Mouse (Mus musculus) embryonic facial prominence, embryonic 10.5 days (tissue): ENCODE data around the gene Dtx1. TPM values are rescaled to one million over a fixed set of nuclear protein-coding genes. Genes with fewer than 3 reads are reported as not detected.
A peak's percentile ranks its signal among the peaks of the same experiment; 100 is the strongest.

Experiments used
- DNase-seq: peaks from one replicate; pipeline ENCODE4 v3.0.0-alpha.2; 2017; ENCODE audit warnings: low spot score
- H3K27ac ChIP-seq: fragments of 300-500 bp; sonication (generic); replicated peaks from 2 replicates; pipeline ENCODE4 v1.5.1; 2016; ENCODE audit warnings: mild to moderate bottlenecking
- H3K27me3 ChIP-seq: fragments of 300-500 bp; sonication (generic); replicated peaks from 2 replicates; pipeline ENCODE4 v1.6.1; 2016; ENCODE audit warnings: low read depth, mild to moderate bottlenecking; ENCODE audit not compliant: poor library complexity, severe bottlenecking
- H3K36me3 ChIP-seq: fragments of 300-500 bp; sonication (generic); replicated peaks from 2 replicates; pipeline ENCODE4 v1.6.1; 2016; ENCODE audit warnings: mild to moderate bottlenecking, moderate library complexity
- H3K4me1 ChIP-seq: fragments of 300-500 bp; sonication (generic); 2 replicates; pipeline ENCODE4 v1.6.1; 2016
- H3K4me3 ChIP-seq: fragments of 300-500 bp; sonication (generic); 2 replicates; pipeline ENCODE4 v1.5.1; 2016; ENCODE audit warnings: mild to moderate bottlenecking, moderate library complexity
- H3K9me3 ChIP-seq: fragments of 300-500 bp; sonication (generic); 2 replicates; pipeline ENCODE4 v1.6.1; 2016; ENCODE audit warnings: mild to moderate bottlenecking
- WGBS: fragments of 180-500 bp; shearing (Covaris S2); methylation state at CpG from one replicate; pipeline ENCODE4 v1.1.7; 2016; 5-methylcytosine and 5-hydroxymethylcytosine counted together
- polyA plus RNA-seq: library from polyadenylated mRNA; unstranded; fragments of >200 nt; fragmentation: Nextera tagmentation; extraction: Ambion mirVana; gene quantifications from 2 replicates; pipeline ENCODE4 v1.2.1, GENCODE M21; 2016

The Dtx1 gene
- polyA plus RNA-seq, 1 experiment from 2014 or later: 2.2 TPM

- no peak overlapping the region for H3K4me3 ChIP-seq
- H3K9me3 ChIP-seq: 0 out of 2 replicates have a peak, but pooled peaks cover 7% of the 10 kb centered on the region
- 58% methylated on average over 15 of the region's 15 CpGs for WGBS
- H3K27me3 ChIP-seq: peaks cover 27% of the 10 kb centered on the region
- H3K4me1 ChIP-seq: peaks cover 11% of the 10 kb centered on the region
- peak; percentile 38 for DNase-seq
- no peak overlapping the region for H3K27ac ChIP-seq
- H3K36me3 ChIP-seq: no peaks in the 10 kb centered on the region
These were observed 7.1 kb upstream of the Dtx1 start for GRCm38 (mm10) chr5:120718600-120719378.

DNA sequence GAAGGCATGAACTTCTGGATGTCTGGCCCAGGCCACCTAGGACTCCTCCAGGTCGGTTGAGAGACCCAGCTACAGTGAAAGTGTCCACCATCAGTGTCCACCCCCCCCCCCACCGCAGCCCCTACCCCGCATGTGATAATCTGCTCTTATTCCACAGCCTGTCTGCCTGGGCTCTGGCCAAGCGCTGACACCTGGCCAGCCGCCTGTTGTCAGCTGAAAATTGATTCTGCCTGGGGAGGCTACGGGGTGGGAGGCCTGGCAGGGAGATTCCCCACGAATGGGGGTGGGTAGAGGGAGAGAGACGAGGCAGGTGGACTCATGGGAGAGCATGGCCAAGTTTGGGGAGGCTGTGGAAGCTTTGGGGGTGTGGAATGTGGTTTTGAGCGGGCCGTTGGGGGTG lies 5.4 kb upstream of the Dtx1 start:
- peaks cover 11% of the 10 kb centered on the region for H3K4me1 ChIP-seq
- no peak for DNase-seq
- no peak overlapping the region for H3K4me3 ChIP-seq
- H3K9me3 ChIP-seq: 0 out of 2 replicates have a peak, but pooled peaks cover 7% of the 10 kb centered on the region
- no peaks in the 10 kb centered on the region for H3K36me3 ChIP-seq
- WGBS: 78% methylated on average over 10 of the region's 10 CpGs
- H3K27me3 ChIP-seq: peaks cover 44% of the 10 kb centered on the region
- no peak overlapping the region for H3K27ac ChIP-seq

GRCm38 (mm10) chr5:120714314-120714713 lies 2.6 kb upstream of the Dtx1 start:
- Histone ChIP-seq H3K27me3 (peaks cover 72% of the 10 kb centered on the region), H3K4me3 (no peak overlapping the region), H3K9me3 (0 out of 2 replicates have a peak, but pooled peaks cover under 1% of the 10 kb centered on the region), H3K4me1 (peaks cover 29% of the 10 kb centered on the region), H3K36me3 (no peaks in the 10 kb centered on the region), H3K27ac (no peak overlapping the region)
- DNase-seq: peak; percentile 86
- 4% methylated on average over 16 of the region's 16 CpGs for WGBS

- no peaks in the 10 kb centered on the region for H3K36me3 ChIP-seq
- H3K9me3 ChIP-seq: no peaks in the 10 kb centered on the region
- no peak overlapping the region for H3K27ac ChIP-seq
- no peak for DNase-seq
- WGBS: 86% methylated on average over 8 of the region's 8 CpGs
- H3K4me3 ChIP-seq: no peak overlapping the region
- H3K4me1 ChIP-seq: peaks cover 25% of the 10 kb centered on the region
- peaks cover 88% of the 10 kb centered on the region for H3K27me3 ChIP-seq
These were observed 994 bp upstream of the Dtx1 start for GRCm38 (mm10) chr5:120712721-120713120.

DNA sequence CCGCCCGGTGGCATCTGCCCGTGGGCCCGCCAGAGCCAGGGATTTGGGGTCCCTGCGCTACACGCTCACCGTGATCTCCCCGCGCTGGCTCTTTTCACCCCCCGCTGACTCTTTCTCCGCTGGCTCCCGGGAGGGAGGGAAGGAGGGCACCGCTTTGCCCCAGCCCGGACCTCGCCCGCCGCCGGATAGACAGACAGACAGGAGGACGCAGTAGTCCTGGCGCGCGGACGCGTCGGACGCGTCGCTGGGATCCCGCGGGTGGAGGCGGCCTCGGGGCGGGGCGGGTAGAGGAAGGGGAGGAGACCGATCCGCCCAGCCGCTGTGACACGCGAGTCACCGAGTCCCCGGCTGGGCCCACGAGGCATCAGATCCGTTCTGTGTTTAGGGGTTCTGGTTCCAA lies 311 bp downstream of the Dtx1 start:
- whole genome bisulfite sequencing: 2% methylated on average over 39 of the region's 43 CpGs

DNA sequence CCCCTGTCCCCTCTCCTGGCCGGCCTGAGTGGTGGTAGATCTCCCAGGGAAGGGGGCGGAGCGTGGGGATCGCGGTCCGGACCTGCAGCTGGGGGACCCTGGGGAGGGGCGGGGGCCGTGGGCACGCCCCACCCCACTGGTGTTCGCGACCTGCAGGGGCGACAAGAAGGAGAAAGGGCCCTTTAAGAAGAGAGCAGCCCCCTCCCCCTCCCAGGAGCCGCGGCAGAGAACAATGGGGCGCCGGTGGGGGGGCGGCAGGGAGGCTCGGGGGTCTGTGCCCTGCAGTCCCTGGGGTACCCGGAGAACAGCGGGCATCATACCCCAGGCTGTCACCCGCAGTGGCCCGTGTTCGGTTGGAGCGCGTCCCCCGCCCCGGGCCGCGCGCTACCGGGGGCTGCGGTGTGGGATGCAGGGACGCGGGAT lies 890 bp downstream of the Dtx1 start:
- Histone ChIP-seq H3K4me1 (peaks cover 31% of the 10 kb centered on the region), H3K4me3 (peak overlapping the region; percentile 61), H3K27me3 (peaks cover 98% of the 10 kb centered on the region), H3K9me3 (no peaks in the 10 kb centered on the region), H3K27ac (peak overlapping the region; percentile 74), H3K36me3 (no peaks in the 10 kb centered on the region)
- no peak for DNase-seq
- whole genome bisulfite sequencing: 2% methylated on average over 34 of the region's 34 CpGs

More for the DNA sequence above, 311 bp downstream of the Dtx1 start:
- H3K4me3 ChIP-seq: peak overlapping the region; percentile 61
- peak; percentile 51 for DNase-seq
- H3K9me3 ChIP-seq: no peaks in the 10 kb centered on the region
- H3K4me1 ChIP-seq: peaks cover 25% of the 10 kb centered on the region
- peaks cover 98% of the 10 kb centered on the region for H3K27me3 ChIP-seq
- peak overlapping the region; percentile 74; the same call in 1 of the 2 replicates for H3K27ac ChIP-seq
- no peaks in the 10 kb centered on the region for H3K36me3 ChIP-seq

DNA sequence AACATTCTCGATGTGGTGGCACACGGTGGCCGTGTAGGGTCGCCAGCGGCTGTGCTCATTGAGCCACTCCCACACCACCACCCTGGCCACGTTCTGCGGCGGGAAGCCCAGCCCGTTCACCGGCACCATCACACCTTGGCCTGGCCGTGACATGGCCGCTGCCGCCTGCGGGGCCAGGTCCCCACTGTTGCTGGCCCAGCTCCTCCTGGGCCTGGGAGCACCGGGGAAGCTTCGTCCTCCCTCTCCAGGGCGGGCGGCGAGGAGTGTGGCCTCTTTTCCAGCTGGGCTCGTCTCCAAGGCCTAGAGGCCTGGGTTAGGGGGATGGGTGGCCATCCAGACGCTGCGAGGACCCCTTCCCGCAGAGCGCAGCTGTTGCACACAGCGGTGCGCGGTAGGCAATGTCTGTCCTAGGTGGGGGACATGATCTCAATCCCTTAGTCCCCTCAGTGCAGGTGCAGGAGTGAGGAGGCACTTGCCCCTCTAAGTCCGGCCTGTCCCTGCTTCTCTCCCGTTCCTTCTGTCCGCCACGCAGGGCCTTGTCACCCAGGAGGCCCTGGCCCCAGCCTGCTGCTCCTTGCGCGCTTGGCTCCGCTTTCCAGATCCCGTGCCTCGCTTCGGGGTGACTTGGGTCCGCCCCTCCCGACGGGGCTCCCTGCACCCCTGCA lies 1.4 kb downstream of the Dtx1 start:
- H3K4me3 ChIP-seq: peak overlapping the region; percentile 61
- peaks cover 34% of the 10 kb centered on the region for H3K4me1 ChIP-seq
- peak overlapping the region; percentile 74 for H3K27ac ChIP-seq
- WGBS: 4% methylated on average over 40 of the region's 40 CpGs
- no peaks in the 10 kb centered on the region for H3K36me3 ChIP-seq
- H3K27me3 ChIP-seq: peaks cover 98% of the 10 kb centered on the region
- no peaks in the 10 kb centered on the region for H3K9me3 ChIP-seq
- peak; percentile 55 for DNase-seq

GRCm38 (mm10) chr5:120706976-120707375 lies 4.8 kb downstream of the Dtx1 start:
- peak overlapping the region; percentile 63 for H3K27ac ChIP-seq
- no peak for DNase-seq
- peaks cover 95% of the 10 kb centered on the region for H3K27me3 ChIP-seq
- no peaks in the 10 kb centered on the region for H3K9me3 ChIP-seq
- peaks cover 44% of the 10 kb centered on the region for H3K4me1 ChIP-seq
- WGBS: 35% methylated on average over 13 of the region's 13 CpGs
- no peaks in the 10 kb centered on the region for H3K36me3 ChIP-seq
- peak overlapping the region; percentile 50 for H3K4me3 ChIP-seq

- DNase-seq: peak; percentile 78
- no peaks in the 10 kb centered on the region for H3K36me3 ChIP-seq
- no peaks in the 10 kb centered on the region for H3K9me3 ChIP-seq
- peak overlapping the region; percentile 63 for H3K27ac ChIP-seq
- peaks cover 43% of the 10 kb centered on the region for H3K4me1 ChIP-seq
- 2% methylated on average over 16 of the region's 16 CpGs for WGBS
- H3K27me3 ChIP-seq: peaks cover 95% of the 10 kb centered on the region
- peak overlapping the region; percentile 50 for H3K4me3 ChIP-seq
These were observed 5.2 kb downstream of the Dtx1 start for GRCm38 (mm10) chr5:120706541-120706940.

DNA sequence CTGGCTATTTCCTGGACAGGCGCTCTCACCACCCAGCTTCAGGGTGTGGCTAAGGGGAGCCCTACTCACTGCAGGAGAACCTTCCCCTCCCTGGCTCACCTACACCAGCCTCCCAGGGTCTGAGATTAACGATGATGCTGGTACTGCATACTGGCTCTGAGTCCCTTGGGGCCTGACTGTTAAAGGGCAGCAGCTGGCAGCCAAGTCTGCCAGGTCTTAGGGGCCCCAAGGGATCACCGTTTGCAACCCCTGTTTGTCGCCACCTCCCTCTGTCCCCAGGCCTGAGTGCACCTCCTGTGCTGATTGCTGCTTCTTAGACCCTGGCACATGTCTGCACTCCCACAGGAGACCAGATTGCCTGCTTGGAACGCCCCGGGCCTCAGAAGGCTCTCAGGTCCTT lies 7.3 kb downstream of the Dtx1 start:
- H3K27me3 ChIP-seq: peaks cover 95% of the 10 kb centered on the region
- H3K4me3 ChIP-seq: no peak overlapping the region
- no peaks in the 10 kb centered on the region for H3K36me3 ChIP-seq
- no peak overlapping the region for H3K27ac ChIP-seq
- no peak for DNase-seq
- H3K4me1 ChIP-seq: peaks cover 25% of the 10 kb centered on the region
- WGBS: 53% methylated on average over 6 of the region's 6 CpGs
- no peaks in the 10 kb centered on the region for H3K9me3 ChIP-seq

- no peak overlapping the region for H3K27ac ChIP-seq
- 80% methylated on average over 3 of the region's 3 CpGs for WGBS
- no peak for DNase-seq
- H3K9me3 ChIP-seq: no peaks in the 10 kb centered on the region
- H3K4me3 ChIP-seq: no peak overlapping the region
- no peaks in the 10 kb centered on the region for H3K36me3 ChIP-seq
- H3K27me3 ChIP-seq: peaks cover 95% of the 10 kb centered on the region
- H3K4me1 ChIP-seq: peaks cover 32% of the 10 kb centered on the region
These were observed 8.1 kb downstream of the Dtx1 start for GRCm38 (mm10) chr5:120703660-120704059.

GRCm38 (mm10) chr5:120702969-120703368 lies 8.8 kb downstream of the Dtx1 start:
- DNase-seq: no peak
- H3K36me3 ChIP-seq: no peaks in the 10 kb centered on the region
- 85% methylated on average over 2 of the region's 2 CpGs for WGBS
- peaks cover 95% of the 10 kb centered on the region for H3K27me3 ChIP-seq
- no peak overlapping the region for H3K4me3 ChIP-seq
- no peaks in the 10 kb centered on the region for H3K9me3 ChIP-seq
- no peak overlapping the region for H3K27ac ChIP-seq
- H3K4me1 ChIP-seq: peaks cover 39% of the 10 kb centered on the region

- H3K9me3 ChIP-seq: no peaks in the 10 kb centered on the region
- H3K27me3 ChIP-seq: peaks cover 95% of the 10 kb centered on the region
- no peak overlapping the region for H3K4me3 ChIP-seq
- no peak for DNase-seq
- H3K36me3 ChIP-seq: no peaks in the 10 kb centered on the region
- H3K4me1 ChIP-seq: peaks cover 39% of the 10 kb centered on the region
- WGBS: 92% methylated on average over 4 of the region's 4 CpGs
- no peak overlapping the region for H3K27ac ChIP-seq
These were observed 9.3 kb downstream of the Dtx1 start for GRCm38 (mm10) chr5:120702421-120702820.
